In genomic region chr15:103280817-103281464, GRCm38 (mm10) we compare ENCODE assay signal across 8 mouse cellular contexts. TPM values are rescaled to one million over a fixed set of nuclear protein-coding genes. Genes with fewer than 3 reads are reported as not detected.
DNase-seq lines count a peak whose midpoint lies in the region; ATAC-seq and TF ChIP-seq lines count a peak whose summit lies in the region.

No protein-coding gene starts in this region.

- no peak overlapping the region for H3K4me3 ChIP-seq in heart, embryonic 10.5 days
- no peak overlapping the region for H3K4me3 ChIP-seq in C2C12 (ENCODE audit: insufficient read depth, poor library complexity, severe bottlenecking)
- no peak overlapping the region for H3K4me3 ChIP-seq in cortical plate, adult 2 months (ENCODE audit: insufficient read depth, low read length)
- H3K4me3 ChIP-seq in liver, adult 2 months (ENCODE audit: insufficient read depth, low read depth, low read length), result no peak overlapping the region
- H3K4me3 ChIP-seq in stomach, embryonic 14.5 days (ENCODE audit: low read depth, low read length), result no peak overlapping the region
- H3K4me3 ChIP-seq in forebrain, embryonic 10.5 days, result no peak overlapping the region

- H3K27me3 ChIP-seq in heart, embryonic 10.5 days (ENCODE audit: insufficient read depth, poor library complexity, severe bottlenecking), result no peaks in the 10 kb centered on the region
- no peaks in the 10 kb centered on the region for H3K27me3 ChIP-seq in C2C12 (ENCODE audit: control insufficient read depth, insufficient read depth, insufficient read length)
- H3K27me3 ChIP-seq in liver, adult 2 months (ENCODE audit: control insufficient read depth, insufficient read depth, low read length), result no peaks in the 10 kb centered on the region
- no peaks in the 10 kb centered on the region for H3K27me3 ChIP-seq in stomach, embryonic 14.5 days (ENCODE audit: control insufficient read depth, insufficient read depth, low read length)
- H3K27me3 ChIP-seq in forebrain, embryonic 10.5 days (ENCODE audit: poor library complexity, severe bottlenecking), result no peaks in the 10 kb centered on the region

- no peak overlapping the region for H3ac ChIP-seq in C2C12 (ENCODE audit: control insufficient read depth, insufficient read length, low read depth)

- DNase-seq in heart, adult 11 months, result peak; percentile 76
- no peak for DNase-seq in heart, embryonic 10.5 days (ENCODE audit: low spot score)
- DNase-seq in liver, adult 2 months (ENCODE audit: extremely low read depth, low read depth, low spot score), result peak; percentile 95
- DNase-seq in forebrain, embryonic 10.5 days (ENCODE audit: extremely low spot score, low spot score), result no peak
- DNase-seq in left cerebral cortex, adult 11 months (ENCODE audit: low spot score), result no peak

- H3K79me3 ChIP-seq in C2C12 (ENCODE audit: low read depth), result peaks cover 42% of the 10 kb centered on the region

- peaks cover 93% of the 10 kb centered on the region for H3K79me2 ChIP-seq in C2C12 (ENCODE audit: control insufficient read depth, insufficient read depth)
- peaks cover 21% of the 10 kb centered on the region; the same call in 1 of the 2 replicates for H3K79me2 ChIP-seq in liver, adult 2 months (ENCODE audit: control insufficient read depth, insufficient read depth, low read length)

- H3K36me3 ChIP-seq in heart, embryonic 10.5 days, result 0 out of 2 replicates have a peak, but pooled peaks cover 2% of the 10 kb centered on the region
- H3K36me3 ChIP-seq in C2C12 (ENCODE audit: control insufficient read depth, insufficient read depth), result no peaks in the 10 kb centered on the region
- H3K36me3 ChIP-seq in liver, adult 2 months (ENCODE audit: control insufficient read depth, insufficient read depth, low read length), result no peaks in the 10 kb centered on the region
- no peaks in the 10 kb centered on the region; the same call in 1 of the 2 replicates for H3K36me3 ChIP-seq in stomach, embryonic 14.5 days (ENCODE audit: control insufficient read depth, insufficient read depth, low read length)
- H3K36me3 ChIP-seq in forebrain, embryonic 10.5 days (replicated peaks), result peaks cover 21% of the 10 kb centered on the region

- no peak overlapping the region for H3K27ac ChIP-seq in heart, embryonic 10.5 days
- H3K27ac ChIP-seq in cortical plate, adult 2 months (ENCODE audit: insufficient read depth, low read length), result no peak overlapping the region
- peak overlapping the region; percentile 83 for H3K27ac ChIP-seq in liver, adult 2 months (replicated peaks; ENCODE audit: insufficient read depth, low read depth, low read length)
- H3K27ac ChIP-seq in stomach, embryonic 14.5 days (ENCODE audit: low read length), result no peak overlapping the region
- H3K27ac ChIP-seq in forebrain, embryonic 10.5 days, result no peak overlapping the region

- WGBS in heart, embryonic 10.5 days, result 66% methylated on average over 3 of the region's 3 CpGs
- WGBS in liver, adult 2 months, result 13% methylated on average over 3 of the region's 3 CpGs
- WGBS in stomach, embryonic 14.5 days, result 55% methylated on average over 3 of the region's 3 CpGs
- 83% methylated on average over 3 of the region's 3 CpGs for WGBS in forebrain, embryonic 10.5 days

- H3K9ac ChIP-seq in liver, adult 2 months (ENCODE audit: low read depth, low read length), result peak overlapping the region; percentile 44
- no peak overlapping the region for H3K9ac ChIP-seq in stomach, embryonic 14.5 days (replicated peaks; ENCODE audit: low read depth, low read length)

- ATAC-seq in stomach, embryonic 14.5 days (ENCODE audit: insufficient number of reproducible peaks, insufficient read depth, low FRiP score, low read depth), result 0 out of 2 replicates have a peak, but pooled peaks have one; percentile 29

- H3K4me1 ChIP-seq in heart, embryonic 10.5 days, result peaks cover 20% of the 10 kb centered on the region
- H3K4me1 ChIP-seq in cortical plate, adult 2 months (ENCODE audit: control insufficient read depth, insufficient read depth, low read length), result peaks cover 1% of the 10 kb centered on the region; the same call in 1 of the 2 replicates
- H3K4me1 ChIP-seq in liver, adult 2 months (ENCODE audit: control insufficient read depth, insufficient read depth, low read length), result peaks cover 32% of the 10 kb centered on the region
- peaks cover 14% of the 10 kb centered on the region; the same call in 1 of the 2 replicates for H3K4me1 ChIP-seq in stomach, embryonic 14.5 days (ENCODE audit: control insufficient read depth, insufficient read depth, low read length)
- peaks cover 18% of the 10 kb centered on the region for H3K4me1 ChIP-seq in forebrain, embryonic 10.5 days

- no peak for TF ChIP-seq POLR2A in cortical plate, adult 2 months (IDR thresholded peaks at IDR 0.05; ENCODE audit: extremely low read depth, insufficient read depth, low read length)
- TF ChIP-seq POLR2A in liver, adult 2 months (IDR thresholded peaks at IDR 0.05; ENCODE audit: extremely low read depth, insufficient read depth, low read length), result no peak

- peak; percentile 51 for TF ChIP-seq CTCF in C2C12 (IDR thresholded peaks at IDR 0.05; ENCODE audit: control insufficient read depth, insufficient read depth, insufficient read length)
- peak; percentile 30; the same call in 1 of the 2 replicates for TF ChIP-seq CTCF in cortical plate, adult 2 months (IDR thresholded peaks at IDR 0.05; ENCODE audit: extremely low read depth, insufficient read depth, low read length)
- TF ChIP-seq CTCF in liver, adult 2 months (IDR thresholded peaks at IDR 0.05; ENCODE audit: low read depth, low read length), result peak; percentile 55; the same call in 1 of the 2 replicates

- no peak overlapping the region for H3K4me2 ChIP-seq in stomach, embryonic 14.5 days (replicated peaks; ENCODE audit: low read depth, low read length)

- H3K9me3 ChIP-seq in heart, embryonic 10.5 days, result no peaks in the 10 kb centered on the region
- no peaks in the 10 kb centered on the region for H3K9me3 ChIP-seq in stomach, embryonic 14.5 days (ENCODE audit: control insufficient read depth, low read depth, low read length)
- H3K9me3 ChIP-seq in forebrain, embryonic 10.5 days, result no peaks in the 10 kb centered on the region

TF ChIP-seq in C2C12, 6 proteins besides CTCF, POLR2A, EP300 and RAD21:
- TF ChIP-seq CEBPB (IDR thresholded peaks at IDR 0.05; ENCODE audit: low read depth) (peak; percentile 38), MAX (IDR thresholded peaks at IDR 0.05) (no peak)

RNA-seq across cellular contexts. Expression of gene Copz1, which starts 8.4 kb away (rescaled TPM):
- 220 and 264 TPM in 2 replicates for polyA plus RNA-seq in heart, embryonic 10.5 days (2016; fragmentation: Nextera tagmentation; extraction: Ambion mirVana)
- polyA plus RNA-seq in C2C12 (2012; fragmentation: generic; extraction: Trizol), result 191 TPM
- 140 and 148 TPM in 2 replicates for polyA plus RNA-seq in cortical plate, adult 2 months (2012; rRNA removed)
- 55.9 and 73.0 TPM in 2 replicates for total RNA-seq in liver, adult 2 months (2014; rRNA removed)
- polyA plus RNA-seq in liver, adult 2 months (2012; rRNA removed), result 131 and 142 TPM in 2 replicates
- polyA plus RNA-seq in stomach, embryonic 14.5 days (2014; fragmentation: Nextera tagmentation; extraction: Ambion mirVana), result 281 and 289 TPM in 2 replicates
- 279 and 280 TPM in 2 replicates for polyA plus RNA-seq in forebrain, embryonic 10.5 days (2016; fragmentation: Nextera tagmentation; extraction: Ambion mirVana)

RNA-seq across cellular contexts. Expression of gene Nfe2, which starts 22.7 kb away (rescaled TPM):
- polyA plus RNA-seq in heart, embryonic 10.5 days (2016; fragmentation: Nextera tagmentation; extraction: Ambion mirVana), result 15.2 and 19.4 TPM in 2 replicates
- 0.25 TPM for polyA plus RNA-seq in C2C12 (2012; fragmentation: generic; extraction: Trizol)
- polyA plus RNA-seq in cortical plate, adult 2 months (2012; rRNA removed), result 0.11 and 0.21 TPM in 2 replicates
- total RNA-seq in liver, adult 2 months (2014; rRNA removed), result 0.40 and 0.74 TPM in 2 replicates
- 2.3 and 4.9 TPM in 2 replicates for polyA plus RNA-seq in liver, adult 2 months (2012; rRNA removed)
- polyA plus RNA-seq in stomach, embryonic 14.5 days (2014; fragmentation: Nextera tagmentation; extraction: Ambion mirVana), result 1.9 and 2.0 TPM in 2 replicates
- 5.5 and 8.3 TPM in 2 replicates for polyA plus RNA-seq in forebrain, embryonic 10.5 days (2016; fragmentation: Nextera tagmentation; extraction: Ambion mirVana)

RNA-seq across cellular contexts. Expression of gene Gpr84, which starts 29.5 kb away (rescaled TPM):
- polyA plus RNA-seq in heart, embryonic 10.5 days (2016; fragmentation: Nextera tagmentation; extraction: Ambion mirVana), result 0.35 TPM in 1 of 2 replicates, not detected in the other
- polyA plus RNA-seq in C2C12 (2012; fragmentation: generic; extraction: Trizol), result not detected
- polyA plus RNA-seq in cortical plate, adult 2 months (2012; rRNA removed), result 0.98 and 1.2 TPM in 2 replicates
- total RNA-seq in liver, adult 2 months (2014; rRNA removed), result 0.07 and 0.09 TPM in 2 replicates
- 0.12 and 0.19 TPM in 2 replicates for polyA plus RNA-seq in liver, adult 2 months (2012; rRNA removed)
- polyA plus RNA-seq in stomach, embryonic 14.5 days (2014; fragmentation: Nextera tagmentation; extraction: Ambion mirVana), result 0.24 and 0.46 TPM in 2 replicates
- polyA plus RNA-seq in forebrain, embryonic 10.5 days (2016; fragmentation: Nextera tagmentation; extraction: Ambion mirVana), result 0.14 and 0.36 TPM in 2 replicates

RNA-seq across cellular contexts. Expression of gene Hnrnpa1, which starts 40.7 kb away (rescaled TPM):
- polyA plus RNA-seq in heart, embryonic 10.5 days (2016; fragmentation: Nextera tagmentation; extraction: Ambion mirVana), result 682 and 901 TPM in 2 replicates
- 625 TPM for polyA plus RNA-seq in C2C12 (2012; fragmentation: generic; extraction: Trizol)
- polyA plus RNA-seq in cortical plate, adult 2 months (2012; rRNA removed), result 276 and 310 TPM in 2 replicates
- total RNA-seq in liver, adult 2 months (2014; rRNA removed), result 58.2 and 58.9 TPM in 2 replicates
- 16.3 and 17.7 TPM in 2 replicates for polyA plus RNA-seq in liver, adult 2 months (2012; rRNA removed)
- 852 and 906 TPM in 2 replicates for polyA plus RNA-seq in stomach, embryonic 14.5 days (2014; fragmentation: Nextera tagmentation; extraction: Ambion mirVana)
- polyA plus RNA-seq in forebrain, embryonic 10.5 days (2016; fragmentation: Nextera tagmentation; extraction: Ambion mirVana), result 1,920 and 1,979 TPM in 2 replicates

RNA-seq across cellular contexts. Expression of gene Cbx5, which starts 41.3 kb away (rescaled TPM):
- 152 and 154 TPM in 2 replicates for polyA plus RNA-seq in heart, embryonic 10.5 days (2016; fragmentation: Nextera tagmentation; extraction: Ambion mirVana)
- 52.3 TPM for polyA plus RNA-seq in C2C12 (2012; fragmentation: generic; extraction: Trizol)
- polyA plus RNA-seq in cortical plate, adult 2 months (2012; rRNA removed), result 72.1 and 74.4 TPM in 2 replicates
- total RNA-seq in liver, adult 2 months (2014; rRNA removed), result 14.1 and 14.9 TPM in 2 replicates
- polyA plus RNA-seq in liver, adult 2 months (2012; rRNA removed), result 4.2 and 5.2 TPM in 2 replicates
- 141 and 154 TPM in 2 replicates for polyA plus RNA-seq in stomach, embryonic 14.5 days (2014; fragmentation: Nextera tagmentation; extraction: Ambion mirVana)
- 212 and 221 TPM in 2 replicates for polyA plus RNA-seq in forebrain, embryonic 10.5 days (2016; fragmentation: Nextera tagmentation; extraction: Ambion mirVana)

Comparison
In these comparisons a context has a peak if more than half of its experiments do, and no peak if none do; other contexts are left out.
1. DNase-seq: peak in heart, adult 11 months (single experiment) and liver, adult 2 months (single experiment); none in heart, embryonic 10.5 days (single experiment), forebrain, embryonic 10.5 days (single experiment) and left cerebral cortex, adult 11 months (single experiment).
2. Peak in every context shown above with its lines, with median percentiles within 50 percentile points of each other: CTCF ChIP-seq.